In the genomic region with DNA sequence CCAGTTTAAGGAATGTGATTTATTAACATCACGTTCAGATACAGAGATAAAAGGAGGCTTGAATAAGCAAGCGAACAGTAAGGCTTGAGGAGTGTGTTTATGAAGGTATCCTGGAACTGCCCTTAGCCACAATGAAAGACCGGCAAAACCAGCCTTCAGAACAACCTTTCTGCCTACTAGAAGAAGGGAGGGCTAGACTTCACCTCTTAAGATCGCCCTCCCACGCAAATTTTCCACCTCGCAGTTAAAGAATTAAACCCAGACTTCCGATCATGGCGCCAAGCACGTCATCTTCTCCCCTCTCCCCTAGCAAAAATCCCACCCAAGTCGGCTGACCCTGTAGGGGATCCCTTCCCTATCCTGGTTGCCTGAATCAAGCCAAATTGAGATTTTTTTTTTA, we compare ENCODE assay signal across 8 mouse cellular contexts. TPM values are rescaled to one million over a fixed set of nuclear protein-coding genes. Genes with fewer than 3 reads are reported as not detected.
A peak's percentile ranks its signal among the peaks of the same experiment; 100 is the strongest.
DNase-seq lines count a peak whose midpoint lies in the region; ATAC-seq and TF ChIP-seq lines count a peak whose summit lies in the region.

No protein-coding gene starts in this region.

- 8% methylated on average over 10 of the region's 10 CpGs for WGBS in heart, embryonic 14.5 days
- 12% methylated on average over 10 of the region's 10 CpGs for WGBS in small intestine, adult 2 months

- TF ChIP-seq POLR2A in cortical plate, adult 2 months (IDR thresholded peaks at IDR 0.05; ENCODE audit: extremely low read depth, insufficient read depth, low read length), result no peak
- TF ChIP-seq POLR2A in small intestine, adult 2 months (IDR thresholded peaks at IDR 0.05; ENCODE audit: low read depth, low read length), result no peak

- peak overlapping the region; percentile 94 for H3K27ac ChIP-seq in cortical plate, adult 2 months (ENCODE audit: insufficient read depth, low read length)
- H3K27ac ChIP-seq in heart, embryonic 14.5 days (replicated peaks in 1 of 2; ENCODE audit: control insufficient read depth in 1 of 2, insufficient read depth in 1 of 2, low read depth in 2 of 2, low read length in 2 of 2), result peak overlapping the region; percentile 97 to 98
- H3K27ac ChIP-seq in small intestine, adult 2 months (ENCODE audit: insufficient read depth, low read depth, low read length), result 0 out of 2 replicates have a peak overlapping the region, but pooled peaks have one; percentile 13

- peak overlapping the region; percentile 97 for H3K9ac ChIP-seq in heart, embryonic 14.5 days (ENCODE audit: low read length)

- no peak for TF ChIP-seq CTCF in cortical plate, adult 2 months (IDR thresholded peaks at IDR 0.05; ENCODE audit: extremely low read depth, insufficient read depth, low read length)
- no peak for TF ChIP-seq CTCF in small intestine, adult 2 months (IDR thresholded peaks at IDR 0.05; ENCODE audit: extremely low read depth, insufficient read length, insufficient replicate concordance, low read depth, low read length)

- no peaks in the 10 kb centered on the region for H3K27me3 ChIP-seq in heart, embryonic 14.5 days (ENCODE audit: control insufficient read depth, insufficient read depth, low read length)
- peaks cover 3% of the 10 kb centered on the region; the same call in 1 of the 2 replicates for H3K27me3 ChIP-seq in small intestine, adult 2 months (ENCODE audit: control insufficient read depth, insufficient read depth, low read length)

- peaks cover 2% of the 10 kb centered on the region; the same call in 1 of the 2 replicates for H3K4me1 ChIP-seq in cortical plate, adult 2 months (ENCODE audit: control insufficient read depth, insufficient read depth, low read length)
- H3K4me1 ChIP-seq in heart, embryonic 14.5 days (ENCODE audit: control insufficient read depth in 2 of 2, insufficient read depth in 2 of 2, low read length in 2 of 2), result peaks cover 2 to 9% of the 10 kb centered on the region in 2 experiments
- 0 out of 2 replicates have a peak, but pooled peaks cover 3% of the 10 kb centered on the region for H3K4me1 ChIP-seq in small intestine, adult 2 months (ENCODE audit: control insufficient read depth, insufficient read depth, insufficient read length, low read length)

- no peak for ATAC-seq in heart, embryonic 14.5 days (ENCODE audit: insufficient number of reproducible peaks, insufficient read depth, low FRiP score, low read depth)

- no peaks in the 10 kb centered on the region for H3K36me3 ChIP-seq in heart, embryonic 14.5 days (ENCODE audit: control insufficient read depth, insufficient read depth, low read length)
- no peaks in the 10 kb centered on the region for H3K36me3 ChIP-seq in small intestine, adult 2 months (ENCODE audit: control insufficient read depth, insufficient read depth, low read length)

- H3K4me3 ChIP-seq in cortical plate, adult 2 months (ENCODE audit: insufficient read depth, low read length), result peak overlapping the region; percentile 99
- peak overlapping the region; percentile 73 to 96 for H3K4me3 ChIP-seq in heart, embryonic 14.5 days (ENCODE audit: control insufficient read depth in 1 of 2, insufficient read depth in 1 of 2, low read depth in 1 of 2, low read length in 2 of 2)
- H3K4me3 ChIP-seq in small intestine, adult 2 months (ENCODE audit: low read depth, low read length), result peak overlapping the region; percentile 100

- H3K9me3 ChIP-seq in heart, embryonic 14.5 days (ENCODE audit: control insufficient read depth, low read length), result no peaks in the 10 kb centered on the region

- DNase-seq in adrenal gland, adult 18-20 months (ENCODE audit: low spot score in 2 of 2), result peak; percentile 23 to 28
- no peak for DNase-seq in adrenal gland, postnatal 4 days (ENCODE audit: low spot score in 2 of 2)
- DNase-seq in CD4-positive helper T cell, adult 2 months (ENCODE audit: low read depth, low spot score), result peak; percentile 84
- peak; percentile 17 to 41 for DNase-seq in kidney, postnatal 25 days
- DNase-seq in lung, postnatal 14 days, result peak; percentile 42

- peak overlapping the region; percentile 92 for H3K4me2 ChIP-seq in heart, embryonic 14.5 days (ENCODE audit: low read length)

RNA-seq across cellular contexts. Expression of a gene that starts 1.0 kb away (rescaled TPM):
- total RNA-seq in adrenal gland, adult 18-20 months (2021), result 10 to 100 TPM; 43.7 to 72.9 TPM
- total RNA-seq in adrenal gland, postnatal 4 days (2021), result 10 to 100 TPM; 66.6 to 70.0 TPM
- 28.3 and 29.7 TPM in 2 replicates for polyA plus RNA-seq in cortical plate, adult 2 months (2012; rRNA removed)
- 12.0 and 13.1 TPM in 2 replicates for polyA plus RNA-seq in heart, embryonic 14.5 days (2014; fragmentation: Nextera tagmentation; extraction: Ambion mirVana)
- polyA plus RNA-seq in small intestine, adult 2 months (2012; rRNA removed), result 0.89 and 1.9 TPM in 2 replicates

Comparison
In these comparisons a context has a peak if more than half of its experiments do, and no peak if none do; other contexts are left out.
1. DNase-seq: peak in adrenal gland, adult 18-20 months (2 of 2), CD4-positive helper T cell, adult 2 months (single experiment), kidney, postnatal 25 days (2 of 2) and lung, postnatal 14 days (single experiment); none in adrenal gland, postnatal 4 days (0 of 2).
2. H3K27ac ChIP-seq: peak in every context shown above with its lines; median percentile 98 in heart, embryonic 14.5 days; 94 in cortical plate, adult 2 months; 13 in small intestine, adult 2 months.
3. Peak in every context shown above with its lines, with median percentiles within 50 percentile points of each other: H3K4me3 ChIP-seq.